Mouse (Mus musculus) hindbrain, embryonic 12.5 days (tissue): ENCODE data around the gene Gpc2. TPM values are rescaled to one million over a fixed set of nuclear protein-coding genes. Genes with fewer than 3 reads are reported as not detected.

Source experiments
- ATAC-seq: fragments of 200-750 bp; cut with Nextera tagmentation; 2 replicates; pipeline ENCODE4 v1.8.0; 2017; ENCODE audit warnings: moderate TSS enrichment; ENCODE audit not compliant: low FRiP score
- H3K27ac ChIP-seq: fragments of 300-500 bp; sonication (generic); 2 replicates; pipeline ENCODE4 v1.5.1; 2016; ENCODE audit warnings: mild to moderate bottlenecking
- H3K27me3 ChIP-seq: fragments of 300-500 bp; sonication (generic); 2 replicates; pipeline ENCODE4 v1.6.1; 2016; ENCODE audit warnings: mild to moderate bottlenecking
- H3K36me3 ChIP-seq: fragments of 300-500 bp; sonication (generic); 2 replicates; pipeline ENCODE4 v1.6.1; 2016; ENCODE audit warnings: mild to moderate bottlenecking
- H3K4me1 ChIP-seq: fragments of 300-500 bp; sonication (generic); 2 replicates; pipeline ENCODE4 v1.6.1; 2016
- H3K4me2 ChIP-seq: fragments of 300-500 bp; sonication (generic); replicated peaks from 2 replicates; pipeline ENCODE4 v1.6.1; 2016; ENCODE audit warnings: mild to moderate bottlenecking
- H3K4me3 ChIP-seq: fragments of 300-500 bp; sonication (generic); 2 replicates; pipeline ENCODE4 v1.5.1; 2016; ENCODE audit warnings: mild to moderate bottlenecking
- H3K9ac ChIP-seq: fragments of 300-500 bp; sonication (generic); 2 replicates; pipeline ENCODE4 v1.6.1; 2016; ENCODE audit warnings: mild to moderate bottlenecking, moderate library complexity
- H3K9me3 ChIP-seq: fragments of 300-500 bp; sonication (generic); replicated peaks from 2 replicates; pipeline ENCODE4 v1.6.1; 2016; ENCODE audit warnings: mild to moderate bottlenecking
- WGBS: fragments of 180-500 bp; shearing (Covaris S2); methylation state at CpG from one replicate; pipeline ENCODE4 v1.1.7; 2016; 5-methylcytosine and 5-hydroxymethylcytosine counted together
- polyA plus RNA-seq: library from polyadenylated mRNA; unstranded; fragments of >200 nt; fragmentation: Nextera tagmentation; extraction: Ambion mirVana; gene quantifications from 2 replicates; pipeline ENCODE4 v1.2.1, GENCODE M21; 2016

Gene Gpc2
- 164 and 168 TPM in 2 replicates for polyA plus RNA-seq

- Histone ChIP-seq H3K4me1 (peaks cover 42% of the 10 kb centered on the region), H3K27ac (peak within 1 kb of the TSS; percentile 66; the same call in 1 of the 2 replicates), H3K36me3 (peaks cover 27% of the 10 kb centered on the region), H3K4me2 (peak within 1 kb of the TSS; percentile 85), H3K4me3 (peak within 1 kb of the TSS; percentile 68), H3K9ac (peak within 1 kb of the TSS; percentile 88), H3K9me3 (0 out of 2 replicates have a peak, but pooled peaks cover 3% of the 10 kb centered on the region), H3K27me3 (peaks cover 7% of the 10 kb centered on the region; the same call in 1 of the 2 replicates)
- WGBS, result under 1% methylated on average over 56 of the region's 56 CpGs
- peak; percentile 99 for ATAC-seq
Observed at GRCm38 (mm10) chr5:138279585-138280424, at the start of gene Gpc2, which contains the start of the genes Gm43720 and Stag3. Gpc2 (minus strand) TSS chr5:138280005. Gm43720 (minus strand) TSS chr5:138279958. Stag3 (plus strand) TSS chr5:138280240.

GRCm38 (mm10) chr5:138312795-138313194 lies 33.0 kb upstream of the Gpc2 start:
- no peaks in the 10 kb centered on the region for H3K9me3 ChIP-seq
- H3K27ac ChIP-seq, result no peak overlapping the region
- no peak overlapping the region for H3K4me2 ChIP-seq
- no peaks in the 10 kb centered on the region for H3K27me3 ChIP-seq
- H3K36me3 ChIP-seq, result no peaks in the 10 kb centered on the region
- no peak overlapping the region for H3K4me3 ChIP-seq
- WGBS, result 91% methylated on average over 3 of the region's 3 CpGs
- no peak overlapping the region for H3K9ac ChIP-seq
- no peaks in the 10 kb centered on the region for H3K4me1 ChIP-seq
- no peak for ATAC-seq

GRCm38 (mm10) chr5:138299613-138300012 lies 19.8 kb upstream of the Gpc2 start:
- no peaks in the 10 kb centered on the region for H3K27me3 ChIP-seq
- ATAC-seq, result no peak
- 84% methylated on average over 2 of the region's 2 CpGs for WGBS
- H3K9me3 ChIP-seq, result no peaks in the 10 kb centered on the region
- no peak overlapping the region for H3K9ac ChIP-seq
- H3K4me3 ChIP-seq, result no peak overlapping the region
- H3K27ac ChIP-seq, result no peak overlapping the region
- no peaks in the 10 kb centered on the region for H3K4me1 ChIP-seq
- no peak overlapping the region for H3K4me2 ChIP-seq
- H3K36me3 ChIP-seq, result no peaks in the 10 kb centered on the region

GRCm38 (mm10) chr5:138294158-138294557 lies 14.4 kb upstream of the Gpc2 start:
- H3K9ac ChIP-seq, result no peak overlapping the region
- H3K9me3 ChIP-seq, result no peaks in the 10 kb centered on the region
- no peaks in the 10 kb centered on the region for H3K27me3 ChIP-seq
- H3K36me3 ChIP-seq, result no peaks in the 10 kb centered on the region
- no peak overlapping the region for H3K27ac ChIP-seq
- ATAC-seq, result no peak
- H3K4me1 ChIP-seq, result no peaks in the 10 kb centered on the region
- no peak overlapping the region for H3K4me2 ChIP-seq
- no peak overlapping the region for H3K4me3 ChIP-seq

- no peaks in the 10 kb centered on the region for H3K9me3 ChIP-seq
- 83% methylated on average over 1 of the region's 1 CpGs for WGBS
- no peaks in the 10 kb centered on the region for H3K36me3 ChIP-seq
- no peak for ATAC-seq
- no peaks in the 10 kb centered on the region for H3K27me3 ChIP-seq
- no peak overlapping the region for H3K9ac ChIP-seq
- H3K4me1 ChIP-seq, result no peaks in the 10 kb centered on the region
- H3K27ac ChIP-seq, result no peak overlapping the region
- no peak overlapping the region for H3K4me3 ChIP-seq
- no peak overlapping the region for H3K4me2 ChIP-seq
Observed at GRCm38 (mm10) chr5:138291638-138292037, 11.8 kb upstream of the Gpc2 start.

GRCm38 (mm10) chr5:138287861-138288260 lies 8.1 kb upstream of the Gpc2 start:
- no peaks in the 10 kb centered on the region for H3K4me1 ChIP-seq
- H3K27ac ChIP-seq, result no peak overlapping the region
- no peak overlapping the region for H3K4me3 ChIP-seq
- H3K9ac ChIP-seq, result no peak overlapping the region
- H3K4me2 ChIP-seq, result no peak overlapping the region
- no peaks in the 10 kb centered on the region for H3K27me3 ChIP-seq
- 79% methylated on average over 3 of the region's 3 CpGs for WGBS
- H3K36me3 ChIP-seq, result no peaks in the 10 kb centered on the region
- ATAC-seq, result no peak
- H3K9me3 ChIP-seq, result no peaks in the 10 kb centered on the region

DNA sequence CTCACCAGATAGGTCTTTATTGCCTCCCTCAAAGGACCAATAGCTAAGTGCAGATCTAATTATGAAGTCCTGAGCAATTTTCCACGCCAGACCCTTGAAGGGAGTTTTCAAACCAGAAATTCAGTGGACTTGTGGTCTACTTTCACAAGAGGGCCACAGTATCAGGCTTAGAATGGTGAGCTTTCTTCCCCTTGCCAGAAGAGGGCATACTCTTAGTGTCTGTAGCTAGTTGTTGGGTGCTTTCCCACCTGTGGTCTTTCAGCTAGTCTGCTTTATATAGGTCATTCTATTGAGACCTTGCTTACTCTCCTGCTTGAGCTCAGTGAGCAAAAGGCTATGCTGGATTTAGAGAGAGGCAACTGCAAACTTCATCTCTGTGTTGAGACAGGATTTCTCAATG lies 3.7 kb upstream of the Gpc2 start:
- H3K4me2 ChIP-seq, result no peak overlapping the region
- H3K27me3 ChIP-seq, result peaks cover 7% of the 10 kb centered on the region; the same call in 1 of the 2 replicates
- 58% methylated on average over 1 of the region's 1 CpGs for WGBS
- ATAC-seq, result no peak
- no peak overlapping the region for H3K27ac ChIP-seq
- H3K9ac ChIP-seq, result no peak overlapping the region
- no peak overlapping the region for H3K4me3 ChIP-seq
- peaks cover 4% of the 10 kb centered on the region for H3K4me1 ChIP-seq
- no peaks in the 10 kb centered on the region for H3K36me3 ChIP-seq
- 0 out of 2 replicates have a peak, but pooled peaks cover 3% of the 10 kb centered on the region for H3K9me3 ChIP-seq

- peaks cover 22% of the 10 kb centered on the region for H3K4me1 ChIP-seq
- H3K4me3 ChIP-seq, result no peak overlapping the region
- no peak overlapping the region for H3K9ac ChIP-seq
- H3K27me3 ChIP-seq, result peaks cover 7% of the 10 kb centered on the region; the same call in 1 of the 2 replicates
- H3K36me3 ChIP-seq, result peaks cover 13% of the 10 kb centered on the region
- H3K9me3 ChIP-seq, result 0 out of 2 replicates have a peak, but pooled peaks cover 3% of the 10 kb centered on the region
- 87% methylated on average over 2 of the region's 2 CpGs for WGBS
- H3K4me2 ChIP-seq, result no peak overlapping the region
- H3K27ac ChIP-seq, result no peak overlapping the region
- ATAC-seq, result no peak
Observed at GRCm38 (mm10) chr5:138281798-138282197, 2.0 kb upstream of the Gpc2 start.

GRCm38 (mm10) chr5:138280829-138281228 lies 1.0 kb upstream of the Gpc2 start:
- no peak for ATAC-seq
- Histone ChIP-seq H3K9me3 (0 out of 2 replicates have a peak, but pooled peaks cover 3% of the 10 kb centered on the region), H3K4me2 (no peak overlapping the region), H3K27me3 (peaks cover 7% of the 10 kb centered on the region; the same call in 1 of the 2 replicates), H3K27ac (no peak overlapping the region), H3K9ac (no peak overlapping the region), H3K4me3 (no peak overlapping the region), H3K4me1 (peaks cover 32% of the 10 kb centered on the region), H3K36me3 (peaks cover 20% of the 10 kb centered on the region)
- 93% methylated on average over 15 of the region's 15 CpGs for WGBS

DNA sequence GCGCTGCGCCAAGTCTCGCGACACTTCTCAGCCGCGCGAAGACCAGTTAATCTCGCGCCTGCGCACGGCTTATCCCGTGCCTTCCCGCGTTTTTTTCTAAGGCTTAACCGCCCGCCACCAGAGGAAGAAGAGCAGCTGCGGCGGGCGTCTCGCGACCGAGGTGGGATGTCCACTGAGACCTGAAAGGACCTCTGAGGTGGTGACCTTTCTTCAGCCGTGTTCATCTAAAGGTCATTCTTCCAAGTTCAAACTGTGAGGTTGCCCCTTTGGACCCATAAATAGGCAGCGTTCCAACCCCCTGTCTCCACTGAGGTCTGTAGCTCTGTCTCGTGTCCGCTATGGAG lies 592 bp upstream of the Gpc2 start:
- H3K4me2 ChIP-seq, result peak overlapping the region; percentile 85
- H3K9me3 ChIP-seq, result 0 out of 2 replicates have a peak, but pooled peaks cover 3% of the 10 kb centered on the region
- no peak for ATAC-seq
- peaks cover 7% of the 10 kb centered on the region; the same call in 1 of the 2 replicates for H3K27me3 ChIP-seq
- peak overlapping the region; percentile 68 for H3K4me3 ChIP-seq
- 22% methylated on average over 26 of the region's 26 CpGs for WGBS
- H3K27ac ChIP-seq, result no peak overlapping the region
- peaks cover 25% of the 10 kb centered on the region for H3K36me3 ChIP-seq
- H3K9ac ChIP-seq, result no peak overlapping the region
- H3K4me1 ChIP-seq, result peaks cover 36% of the 10 kb centered on the region

DNA sequence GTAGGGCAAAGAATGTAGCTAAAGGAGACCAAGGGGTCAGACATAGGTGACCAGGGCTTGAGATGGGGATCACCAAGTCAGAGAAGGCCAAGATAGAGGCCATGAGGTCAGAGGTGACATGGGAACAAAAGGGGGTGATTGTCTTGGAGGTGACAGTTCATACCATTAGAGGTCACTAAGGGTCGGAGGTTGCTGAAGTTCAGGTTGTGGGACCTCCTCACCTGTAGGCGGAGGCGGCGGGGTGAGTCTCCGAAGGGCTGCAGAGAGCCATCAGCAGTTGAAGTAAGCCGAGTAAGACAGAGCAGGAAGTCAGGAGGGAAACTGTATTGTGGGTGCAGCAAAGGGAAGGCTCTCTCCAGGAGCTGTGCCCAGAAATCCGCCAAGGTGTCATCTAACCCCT lies 1.8 kb downstream of the Gpc2 start:
- ATAC-seq, result no peak
- H3K9ac ChIP-seq, result peak overlapping the region; percentile 88
- H3K36me3 ChIP-seq, result peaks cover 32% of the 10 kb centered on the region
- peak overlapping the region; percentile 85 for H3K4me2 ChIP-seq
- peak overlapping the region; percentile 68 for H3K4me3 ChIP-seq
- H3K4me1 ChIP-seq, result peaks cover 57% of the 10 kb centered on the region
- no peak overlapping the region for H3K27ac ChIP-seq
- WGBS, result 90% methylated on average over 7 of the region's 7 CpGs
- peaks cover 7% of the 10 kb centered on the region; the same call in 1 of the 2 replicates for H3K27me3 ChIP-seq
- 0 out of 2 replicates have a peak, but pooled peaks cover 3% of the 10 kb centered on the region for H3K9me3 ChIP-seq

- Histone ChIP-seq H3K4me3 (peak overlapping the region; percentile 68), H3K9ac (peak overlapping the region; percentile 60), H3K9me3 (no peaks in the 10 kb centered on the region), H3K4me2 (peak overlapping the region; percentile 85), H3K27ac (peak overlapping the region; percentile 49; the same call in 1 of the 2 replicates), H3K27me3 (no peaks in the 10 kb centered on the region; the same call in 1 of the 2 replicates), H3K36me3 (peaks cover 32% of the 10 kb centered on the region), H3K4me1 (peaks cover 75% of the 10 kb centered on the region)
- WGBS, result 9% methylated on average over 41 of the region's 41 CpGs
- ATAC-seq, result no peak
Observed at GRCm38 (mm10) chr5:138275216-138276050, 4.4 kb downstream of the Gpc2 start.
